Mouse (Mus musculus) embryonic facial prominence, embryonic 11.5 days (tissue): ENCODE results near the gene Hba-a2. TPM values are rescaled to one million over a fixed set of nuclear protein-coding genes. Genes with fewer than 3 reads are reported as not detected.
"Not testable (repeated sequence)": the region's sequence is repeated elsewhere in the genome, so short reads cannot be mapped to it uniquely, and the experiment has no call there.

Experiments used
- ATAC-seq: fragments of 200-750 bp; cut with Nextera tagmentation; replicated peaks from 2 replicates; pipeline ENCODE4 v1.8.0; 2017; ENCODE audit warnings: low read depth; ENCODE audit not compliant: insufficient number of reproducible peaks, low FRiP score, low TSS enrichment
- DNase-seq: peaks from one replicate; pipeline ENCODE4 v3.0.0-alpha.2; 2015; ENCODE audit warnings: low spot score
- H3K27ac ChIP-seq: fragments of 300-500 bp; sonication (generic); replicated peaks from 2 replicates; pipeline ENCODE4 v1.5.1; 2014; ENCODE audit warnings: mild to moderate bottlenecking, low read depth, low read length, control low read depth
- H3K27me3 ChIP-seq: fragments of 300-500 bp; sonication (generic); 2 replicates; pipeline ENCODE4 v1.6.1; 2014; ENCODE audit warnings: mild to moderate bottlenecking, low read length, moderate library complexity, mixed read lengths; ENCODE audit not compliant: control insufficient read depth, insufficient read depth
- H3K36me3 ChIP-seq: fragments of 300-500 bp; sonication (generic); replicated peaks from 2 replicates; pipeline ENCODE4 v1.6.1; 2014; ENCODE audit warnings: low read depth, mild to moderate bottlenecking, low read length, moderate library complexity, mixed read lengths; ENCODE audit not compliant: control insufficient read depth, insufficient read depth
- H3K4me1 ChIP-seq: fragments of 300-500 bp; sonication (generic); 2 replicates; pipeline ENCODE4 v1.6.1; 2014; ENCODE audit warnings: low read length, mixed read lengths; ENCODE audit not compliant: control insufficient read depth, insufficient read depth
- H3K4me2 ChIP-seq: fragments of 300-500 bp; sonication (generic); 2 replicates; pipeline ENCODE4 v1.6.1; 2014; ENCODE audit warnings: low read depth, mild to moderate bottlenecking, control low read depth, low read length, moderate library complexity
- H3K4me3 ChIP-seq: fragments of 300-500 bp; sonication (generic); 2 replicates; pipeline ENCODE4 v1.5.1; 2014; ENCODE audit warnings: low read depth, low read length, control low read depth
- H3K9ac ChIP-seq: fragments of 300-500 bp; sonication (generic); replicated peaks from 2 replicates; pipeline ENCODE4 v1.6.1; 2014; ENCODE audit warnings: mild to moderate bottlenecking, control low read depth, low read length
- H3K9me3 ChIP-seq: fragments of 300-500 bp; sonication (generic); replicated peaks from 2 replicates; pipeline ENCODE4 v1.6.1; 2016; ENCODE audit warnings: mild to moderate bottlenecking, low read length, inconsistent platforms, mixed read lengths; ENCODE audit not compliant: control insufficient read depth
- WGBS: fragments of 180-500 bp; shearing (Covaris S2); extraction: QIAGEN DNeasy Blood & Tissue Kit; methylation state at CpG from one replicate; pipeline ENCODE4 v1.1.7; 2014; 5-methylcytosine and 5-hydroxymethylcytosine counted together
- polyA plus RNA-seq: library from polyadenylated mRNA; unstranded; fragments of >200 nt; fragmentation: Nextera tagmentation; extraction: Ambion mirVana; gene quantifications from 2 replicates; pipeline ENCODE4 v1.2.1, GENCODE M21; 2014

The Hba-a2 gene
- polyA plus RNA-seq, result 4,574 and 5,165 TPM in 2 replicates

GRCm38 (mm10) chr11:32296203-32296602, at the start of gene Hba-a2:
Gene Hba-a2 (plus strand): TSS chr11:32296489.
- not testable (repeated sequence) for H3K27me3 ChIP-seq, H3K27ac ChIP-seq, ATAC-seq, H3K4me2 ChIP-seq, H3K36me3 ChIP-seq, DNase-seq, H3K4me1 ChIP-seq, H3K9me3 ChIP-seq, H3K4me3 ChIP-seq, H3K9ac ChIP-seq
- no CpG with 5 or more reads among the region's 4 CpGs for WGBS

GRCm38 (mm10) chr11:32247068-32247467, 49.2 kb upstream of the Hba-a2 start:
- DNase-seq (no peak), ATAC-seq (no peak)
- no peaks in the 10 kb centered on the region for H3K27me3 ChIP-seq
- no peak overlapping the region for H3K4me3 ChIP-seq
- no peak overlapping the region for H3K4me2 ChIP-seq
- H3K9ac ChIP-seq, result no peak overlapping the region
- no peaks in the 10 kb centered on the region; the same call in none of the 2 replicates for H3K36me3 ChIP-seq
- H3K4me1 ChIP-seq, result no peaks in the 10 kb centered on the region
- H3K27ac ChIP-seq, result no peak overlapping the region
- H3K9me3 ChIP-seq, result no peaks in the 10 kb centered on the region

GRCm38 (mm10) chr11:32248350-32248749, 47.9 kb upstream of the Hba-a2 start:
- Histone ChIP-seq H3K9ac (no peak overlapping the region), H3K27ac (no peak overlapping the region), H3K9me3 (no peaks in the 10 kb centered on the region), H3K4me3 (no peak overlapping the region), H3K36me3 (no peaks in the 10 kb centered on the region; the same call in none of the 2 replicates), H3K4me1 (no peaks in the 10 kb centered on the region), H3K4me2 (no peak overlapping the region), H3K27me3 (no peaks in the 10 kb centered on the region)
- 81% methylated on average over 3 of the region's 3 CpGs for WGBS
- ATAC-seq (no peak), DNase-seq (no peak)

- no peak overlapping the region for H3K4me2 ChIP-seq
- 87% methylated on average over 8 of the region's 8 CpGs for WGBS
- ATAC-seq, result 0 out of 2 replicates have a peak, but pooled peaks have one; percentile 52
- no peaks in the 10 kb centered on the region; the same call in none of the 2 replicates for H3K36me3 ChIP-seq
- H3K27ac ChIP-seq, result no peak overlapping the region
- no peak overlapping the region for H3K4me3 ChIP-seq
- no peaks in the 10 kb centered on the region for H3K4me1 ChIP-seq
- H3K27me3 ChIP-seq, result no peaks in the 10 kb centered on the region
- H3K9ac ChIP-seq, result no peak overlapping the region
- no peaks in the 10 kb centered on the region for H3K9me3 ChIP-seq
- no peak for DNase-seq
Observed at GRCm38 (mm10) chr11:32250880-32251763, 45.2 kb upstream of the Hba-a2 start.

GRCm38 (mm10) chr11:32253121-32253520, 43.2 kb upstream of the Hba-a2 start:
- Histone ChIP-seq H3K4me1 (no peaks in the 10 kb centered on the region), H3K9ac (no peak overlapping the region), H3K27ac (no peak overlapping the region), H3K4me3 (no peak overlapping the region), H3K4me2 (no peak overlapping the region), H3K9me3 (no peaks in the 10 kb centered on the region), H3K27me3 (no peaks in the 10 kb centered on the region), H3K36me3 (no peaks in the 10 kb centered on the region; the same call in none of the 2 replicates)
- DNase-seq, result no peak
- no peak for ATAC-seq
- WGBS, result 90% methylated on average over 1 of the region's 1 CpGs

GRCm38 (mm10) chr11:32256146-32256545, 40.1 kb upstream of the Hba-a2 start:
- H3K4me2 ChIP-seq, result no peak overlapping the region
- 92% methylated on average over 1 of the region's 1 CpGs for WGBS
- no peaks in the 10 kb centered on the region for H3K9me3 ChIP-seq
- H3K36me3 ChIP-seq, result no peaks in the 10 kb centered on the region; the same call in none of the 2 replicates
- H3K4me3 ChIP-seq, result no peak overlapping the region
- DNase-seq, result no peak
- H3K9ac ChIP-seq, result no peak overlapping the region
- H3K27me3 ChIP-seq, result no peaks in the 10 kb centered on the region
- H3K4me1 ChIP-seq, result no peaks in the 10 kb centered on the region
- no peak overlapping the region for H3K27ac ChIP-seq
- no peak for ATAC-seq

GRCm38 (mm10) chr11:32256566-32256965, 39.7 kb upstream of the Hba-a2 start:
- Histone ChIP-seq H3K27ac (no peak overlapping the region), H3K9ac (no peak overlapping the region), H3K4me3 (no peak overlapping the region), H3K4me2 (no peak overlapping the region), H3K4me1 (no peaks in the 10 kb centered on the region), H3K36me3 (no peaks in the 10 kb centered on the region; the same call in none of the 2 replicates), H3K9me3 (no peaks in the 10 kb centered on the region), H3K27me3 (no peaks in the 10 kb centered on the region)
- 94% methylated on average over 3 of the region's 3 CpGs for WGBS
- ATAC-seq (no peak), DNase-seq (no peak)

- ATAC-seq (no peak), DNase-seq (no peak)
- Histone ChIP-seq H3K9me3 (no peaks in the 10 kb centered on the region), H3K27me3 (no peaks in the 10 kb centered on the region), H3K4me1 (no peaks in the 10 kb centered on the region), H3K9ac (no peak overlapping the region), H3K4me2 (no peak overlapping the region), H3K27ac (no peak overlapping the region), H3K36me3 (no peaks in the 10 kb centered on the region; the same call in 1 of the 2 replicates), H3K4me3 (no peak overlapping the region)
- WGBS, result 74% methylated on average over 10 of the region's 10 CpGs
Observed at GRCm38 (mm10) chr11:32262674-32263415, 33.4 kb upstream of the Hba-a2 start.
